10 mouse cellular contexts compared by ENCODE assay signal in genomic region chr1:54914387-54914786, GRCm38 (mm10). TPM values are rescaled to one million over a fixed set of nuclear protein-coding genes. Genes with fewer than 3 reads are reported as not detected.
DNase-seq lines count a peak whose midpoint lies in the region; ATAC-seq and TF ChIP-seq lines count a peak whose summit lies in the region.
"Had no signal": no experiment of that assay in that cellular context is flagged by ENCODE, and none has a peak within 500 bp of the region (broad histone marks: within the 10 kb centered on the region; RNA-seq: fewer than 3 reads in every experiment).

No protein-coding gene starts in this region.

- peak overlapping the region; percentile 43 for H3K9ac ChIP-seq in MEL (ENCODE audit: control insufficient read depth, low read depth, low read length, poor library complexity, severe bottlenecking)
- no peak overlapping the region for H3K9ac ChIP-seq in intestine, embryonic 15.5 days
- H3K9ac ChIP-seq: neural tube, embryonic 12.5 days had no signal

- no peak for TF ChIP-seq CTCF in layer of hippocampus, adult 2 months (conservative IDR thresholded peaks at IDR 0.05)
- no peak for TF ChIP-seq CTCF in MEL (IDR thresholded peaks at IDR 0.05 in 2 of 3, conservative IDR thresholded peaks at IDR 0.05 in 1 of 3; ENCODE audit: control insufficient read depth in 1 of 3, insufficient read depth in 1 of 3, low read depth in 2 of 3, low read length in 3 of 3, poor library complexity in 1 of 3, severe bottlenecking in 1 of 3)

- no peaks in the 10 kb centered on the region for H3K79me2 ChIP-seq in MEL (ENCODE audit: control insufficient read depth, insufficient read depth, low read length, poor library complexity)

- 16% methylated on average over 9 of the region's 9 CpGs for WGBS in intestine, embryonic 15.5 days

- H3K4me3 ChIP-seq in layer of hippocampus, adult 2 months: no peak overlapping the region
- H3K4me3 ChIP-seq in MEL (ENCODE audit: control insufficient read depth in 1 of 2, insufficient read depth in 1 of 2, low read depth in 2 of 2, low read length in 2 of 2): peak overlapping the region in 1 of 2 experiments; percentile 27; a peak in 2 of 4 replicates
- H3K4me3 ChIP-seq in intestine, embryonic 15.5 days (replicated peaks): no peak overlapping the region
- H3K4me3 ChIP-seq: neural tube, embryonic 12.5 days had no signal

- peak; percentile 73 to 86 for TF ChIP-seq EP300 in MEL (IDR thresholded peaks at IDR 0.05; ENCODE audit: low read depth in 1 of 2, low read length in 2 of 2)

- peaks cover 0 to 35% of the 10 kb centered on the region in 2 experiments; a peak in 2 of 4 replicates for H3K36me3 ChIP-seq in MEL (ENCODE audit: control insufficient read depth in 1 of 2, insufficient read depth in 2 of 2, low read length in 2 of 2)
- H3K36me3 ChIP-seq in intestine, embryonic 15.5 days: no peaks in the 10 kb centered on the region
- H3K36me3 ChIP-seq: neural tube, embryonic 12.5 days had no signal

- H3K27ac ChIP-seq in layer of hippocampus, adult 2 months: 0 out of 2 replicates have a peak overlapping the region, but pooled peaks have one; percentile 18
- peak overlapping the region; percentile 67 for H3K27ac ChIP-seq in MEL (ENCODE audit: control insufficient read depth, low read depth, low read length)
- H3K27ac ChIP-seq in intestine, embryonic 15.5 days: no peak overlapping the region
- H3K27ac ChIP-seq: neural tube, embryonic 12.5 days had no signal

- no peaks in the 10 kb centered on the region for H3K27me3 ChIP-seq in MEL (ENCODE audit: control insufficient read depth in 1 of 2, insufficient read depth in 2 of 2, low read length in 2 of 2)
- no peaks in the 10 kb centered on the region for H3K27me3 ChIP-seq in intestine, embryonic 15.5 days (replicated peaks)
- H3K27me3 ChIP-seq: neural tube, embryonic 12.5 days had no signal

- ATAC-seq in intestine, embryonic 15.5 days: peak; percentile 51; the same call in 1 of the 2 replicates
- peak; percentile 35 for ATAC-seq in megakaryocyte progenitor cell, adult 5-6 weeks (replicated peaks; ENCODE audit: poor library complexity)

- DNase-seq in layer of hippocampus, adult 2 months (ENCODE audit: low spot score in 2 of 2): no peak
- DNase-seq in layer of hippocampus, adult 9-10 months (ENCODE audit: low spot score): no peak
- peak; percentile 90 for DNase-seq in MEL (ENCODE audit: low read depth, low spot score)
- no peak for DNase-seq in cerebellum, adult 11-12 months
- no peak for DNase-seq in cerebellum, postnatal 10 days
- DNase-seq in Muller cell, postnatal 12 days (ENCODE audit: inconsistent ontology term): no peak
- DNase-seq: heart, adult 18-20 months had no signal

- no peak for TF ChIP-seq RAD21 in MEL (IDR thresholded peaks at IDR 0.05; ENCODE audit: low read depth, low read length)

- TF ChIP-seq POLR2A in MEL (IDR thresholded peaks at IDR 0.05; ENCODE audit: control insufficient read depth in 1 of 2, insufficient read depth in 1 of 2, low read depth in 1 of 2, low read length in 2 of 2, poor library complexity in 1 of 2): no peak

- no peaks in the 10 kb centered on the region for H3K9me3 ChIP-seq in MEL (replicated peaks; ENCODE audit: insufficient read depth, low read length)
- no peaks in the 10 kb centered on the region for H3K9me3 ChIP-seq in intestine, embryonic 15.5 days
- H3K9me3 ChIP-seq: neural tube, embryonic 12.5 days had no signal

- peaks cover 8 to 31% of the 10 kb centered on the region in 2 experiments for H3K4me1 ChIP-seq in MEL (ENCODE audit: control insufficient read depth in 1 of 2, insufficient read depth in 2 of 2, low read length in 2 of 2)
- peaks cover 11% of the 10 kb centered on the region for H3K4me1 ChIP-seq in intestine, embryonic 15.5 days (replicated peaks)

- H3K4me2 ChIP-seq in intestine, embryonic 15.5 days (replicated peaks): peak overlapping the region; percentile 37
- H3K4me2 ChIP-seq: neural tube, embryonic 12.5 days had no signal

TF ChIP-seq in MEL, 35 proteins besides CTCF, POLR2A, EP300 and RAD21:
- peak; percentile 98 for TF ChIP-seq ETS1 (IDR thresholded peaks at IDR 0.05; ENCODE audit: low read depth, low read length)
- TF ChIP-seq RCOR1 (IDR thresholded peaks at IDR 0.05; ENCODE audit: low read depth, low read length): peak; percentile 50; the same call in 1 of the 2 replicates
- TF ChIP-seq NELFE (IDR thresholded peaks at IDR 0.05; ENCODE audit: low read depth, low read length): no peak
- TF ChIP-seq MAX (IDR thresholded peaks at IDR 0.05; ENCODE audit: low read length): peak; percentile 55; the same call in 1 of the 2 replicates
- TF ChIP-seq ELF1 (IDR thresholded peaks at IDR 0.05; ENCODE audit: low read depth, low read length): peak; percentile 78; the same call in 1 of the 2 replicates
- no peak for TF ChIP-seq GABPA (IDR thresholded peaks at IDR 0.05; ENCODE audit: low read depth, low read length)
- TF ChIP-seq GATA1 (IDR thresholded peaks at IDR 0.05; ENCODE audit: low read depth, low read length): peak; percentile 73
- TF ChIP-seq HCFC1 (IDR thresholded peaks at IDR 0.05; ENCODE audit: low read depth, low read length): 0 out of 2 replicates have a peak, but pooled peaks have one; percentile 45
- TF ChIP-seq MYB (IDR thresholded peaks at IDR 0.05; ENCODE audit: low read depth, low read length): peak; percentile 39; the same call in 1 of the 2 replicates
- TF ChIP-seq MXI1 (IDR thresholded peaks at IDR 0.05; ENCODE audit: low read depth, low read length): peak; percentile 63; the same call in 1 of the 2 replicates
- TF ChIP-seq SIN3A (IDR thresholded peaks at IDR 0.05; ENCODE audit: low read length): peak; percentile 85
- no peak for TF ChIP-seq MYC (IDR thresholded peaks at IDR 0.05; ENCODE audit: low read depth, low read length)
- no peak for TF ChIP-seq JUND (IDR thresholded peaks at IDR 0.05; ENCODE audit: low read depth, low read length)

RNA-seq across cellular contexts. Expression of gene Ankrd44, which starts 11.8 kb away (rescaled TPM):
- total RNA-seq in layer of hippocampus, adult 2 months (2021): 10 to 100 TPM in 1 of 2 experiments, 1 to 10 TPM in 1; 8.8 to 14.5 TPM
- 1.9 and 2.3 TPM in 2 replicates for total RNA-seq in MEL (2012; rRNA removed)
- 1 to 10 TPM in 1 of 2 experiments, not detected in 1; 4.4 TPM for polyA plus RNA-seq in MEL (2012; ENCODE audit: insufficient read depth in 1 of 2, insufficient read length in 2 of 2, low read depth in 1 of 2, low replicate concordance in 2 of 2, missing spikeins in 1 of 2)
- 7.4 and 8.5 TPM in 2 replicates for polyA plus RNA-seq in intestine, embryonic 15.5 days (2015; fragmentation: Nextera tagmentation; extraction: Ambion mirVana)
- total RNA-seq in megakaryocyte progenitor cell, adult 5-6 weeks (2015): 106 and 110 TPM in 2 replicates
- 69.3 and 69.8 TPM in 2 replicates for total RNA-seq in megakaryocyte progenitor cell, adult 5-6 weeks (2017)

Comparison
In these comparisons a context has a peak if more than half of its experiments do, and no peak if none do; other contexts are left out.
1. RNA of gene Ankrd44, which starts 11.8 kb away (total RNA-seq): 69.3 to 110 TPM in megakaryocyte progenitor cell, adult 5-6 weeks; 8.8 to 14.5 TPM in layer of hippocampus, adult 2 months and 1.9 to 2.3 TPM in MEL; every median in the first group is over 4 times any median in the second.